In genomic region chr12:23800366-23800765, GRCm38 (mm10) we compare ENCODE assay signal across 9 mouse cellular contexts. TPM values are rescaled to one million over a fixed set of nuclear protein-coding genes. Genes with fewer than 3 reads are reported as not detected.
DNase-seq lines count a peak whose midpoint lies in the region; ATAC-seq and TF ChIP-seq lines count a peak whose summit lies in the region.
"Not testable (repeated sequence)": the region's sequence is repeated elsewhere in the genome, so short reads cannot be mapped to it uniquely, and the experiment has no call there.
"Had no signal": no experiment of that assay in that cellular context is flagged by ENCODE, and none has a peak within 500 bp of the region (broad histone marks: within the 10 kb centered on the region; RNA-seq: fewer than 3 reads in every experiment).

No protein-coding gene starts in this region.

- not testable (repeated sequence) for H3K27me3 ChIP-seq in E14TG2a.4 (ENCODE audit: insufficient read depth, low read length); kidney, embryonic 16.5 days (ENCODE audit: insufficient read depth, low read length); liver, embryonic 12.5 days (replicated peaks)

- not testable (repeated sequence) for H3K4me1 ChIP-seq in E14TG2a.4 (replicated peaks; ENCODE audit: low read depth, low read length); kidney, embryonic 16.5 days (ENCODE audit: insufficient read depth, low read length); liver, embryonic 12.5 days

- not testable (repeated sequence) for ATAC-seq in kidney, embryonic 16.5 days (ENCODE audit: low FRiP score, low TSS enrichment); liver, embryonic 12.5 days

- not testable (repeated sequence) for H3K27ac ChIP-seq in kidney, embryonic 16.5 days (ENCODE audit: low read length); liver, embryonic 12.5 days

- WGBS in kidney, embryonic 16.5 days, result 10% methylated on average over 35 of the region's 48 CpGs
- WGBS in liver, embryonic 12.5 days (ENCODE audit: insufficient replicate concordance), result 8% methylated on average over 30 of the region's 48 CpGs

- H3K4me3 ChIP-seq in E14TG2a.4 (replicated peaks; ENCODE audit: low read length), result peak overlapping the region; percentile 75
- H3K4me3 ChIP-seq in kidney, embryonic 16.5 days (ENCODE audit: low read length), result peak overlapping the region; percentile 20
- peak overlapping the region; percentile 9; the same call in 1 of the 2 replicates for H3K4me3 ChIP-seq in liver, embryonic 12.5 days

- peak; percentile 6 for DNase-seq in cerebellum, adult 8-10 months
- peak; percentile 1 to 3 for DNase-seq in frontal cortex, postnatal 36 days (ENCODE audit: low spot score in 2 of 2)
- peak; percentile 5 to 20 for DNase-seq in heart, postnatal 36 days
- DNase-seq in ovary, postnatal 36 days (ENCODE audit: low spot score), result peak; percentile 7
- peak; percentile 12 for DNase-seq in thymus, postnatal 14 days

- not testable (repeated sequence) for H3K4me2 ChIP-seq in kidney, embryonic 16.5 days (replicated peaks; ENCODE audit: low read depth, low read length); liver, embryonic 12.5 days

- intact Hi-C loops in heart, postnatal 36 days (cut with DNase I), result not testable (repeated sequence)

- H3K9me3 ChIP-seq in E14TG2a.4 (ENCODE audit: low read length); kidney, embryonic 16.5 days (ENCODE audit: low read length); liver, embryonic 12.5 days (replicated peaks): not testable (repeated sequence)

- H3K9ac ChIP-seq in kidney, embryonic 16.5 days (replicated peaks; ENCODE audit: low read length); liver, embryonic 12.5 days: not testable (repeated sequence)

- TF ChIP-seq CTCF in E14TG2a.4 (conservative IDR thresholded peaks at IDR 0.05; ENCODE audit: low read length), result not testable (repeated sequence)

- H3K36me3 ChIP-seq in E14TG2a.4 (ENCODE audit: insufficient read depth, low read length); kidney, embryonic 16.5 days (ENCODE audit: insufficient read depth, low read length); liver, embryonic 12.5 days: not testable (repeated sequence)

RNA-seq across cellular contexts. Expression of gene Gm10330, which starts 20.3 kb away (rescaled TPM):
- not detected for total RNA-seq in heart, postnatal 36 days (2021)
- 0.42 and 0.61 TPM in 2 replicates for polyA plus RNA-seq in kidney, embryonic 16.5 days (2015; fragmentation: Nextera tagmentation; extraction: Ambion mirVana)
- polyA plus RNA-seq in liver, embryonic 12.5 days (2016; fragmentation: Nextera tagmentation; extraction: Ambion mirVana), result 0.18 TPM in 1 of 2 replicates, not detected in the other
- polyA plus RNA-seq: myocyte had no signal

Comparison
In these comparisons a context has a peak if more than half of its experiments do, and no peak if none do; other contexts are left out.
1. H3K4me3 ChIP-seq: peak in every context shown above with its lines; median percentile 75 in E14TG2a.4; 20 in kidney, embryonic 16.5 days; 9 in liver, embryonic 12.5 days.